Mouse (Mus musculus) forebrain, embryonic 16.5 days (tissue): ENCODE measurements around the gene Prrc2c. TPM values are rescaled to one million over a fixed set of nuclear protein-coding genes. Genes with fewer than 3 reads are reported as not detected.
A peak's percentile ranks its signal among the peaks of the same experiment; 100 is the strongest.

Experiments
- ATAC-seq: fragments of 200-750 bp; cut with Nextera tagmentation; 2 replicates; pipeline ENCODE4 v1.8.0; 2017; ENCODE audit warnings: mild to moderate bottlenecking, moderate library complexity
- H3K27ac ChIP-seq: fragments of 300-500 bp; sonication (generic); 2 replicates; pipeline ENCODE4 v1.5.1; 2014; ENCODE audit warnings: low read length, control low read depth
- H3K27me3 ChIP-seq: fragments of 300-500 bp; sonication (generic); replicated peaks from 2 replicates; pipeline ENCODE4 v1.6.1; 2014; ENCODE audit warnings: low read length; ENCODE audit not compliant: control insufficient read depth, insufficient read depth
- H3K36me3 ChIP-seq: fragments of 300-500 bp; sonication (generic); 2 replicates; pipeline ENCODE4 v1.6.1; 2014; ENCODE audit not compliant: control insufficient read depth, insufficient read depth
- H3K4me1 ChIP-seq: fragments of 300-500 bp; sonication (generic); replicated peaks from 2 replicates; pipeline ENCODE4 v1.6.1; 2014; ENCODE audit warnings: low read length; ENCODE audit not compliant: control insufficient read depth, insufficient read depth
- H3K4me2 ChIP-seq: fragments of 300-500 bp; sonication (generic); 2 replicates; pipeline ENCODE4 v1.6.1; 2014; ENCODE audit warnings: mild to moderate bottlenecking, low read length, control low read depth
- H3K4me3 ChIP-seq: fragments of 300-500 bp; sonication (generic); replicated peaks from 2 replicates; pipeline ENCODE4 v1.5.1; 2014; ENCODE audit warnings: mild to moderate bottlenecking, low read length, control low read depth
- H3K9ac ChIP-seq: fragments of 300-500 bp; sonication (generic); replicated peaks from 2 replicates; pipeline ENCODE4 v1.6.1; 2014; ENCODE audit warnings: low read depth, low read length, control low read depth
- H3K9me3 ChIP-seq: fragments of 300-500 bp; sonication (generic); 2 replicates; pipeline ENCODE4 v1.6.1; 2016; ENCODE audit warnings: low read length; ENCODE audit not compliant: control insufficient read depth
- WGBS: fragments of 180-500 bp; shearing (Covaris S2); extraction: QIAGEN DNeasy Blood & Tissue Kit; methylation state at CpG from one replicate; pipeline ENCODE4 v1.1.7; 2014; 5-methylcytosine and 5-hydroxymethylcytosine counted together
- polyA plus RNA-seq: library from polyadenylated mRNA; unstranded; fragments of >200 nt; fragmentation: Nextera tagmentation; extraction: Ambion mirVana; gene quantifications from 2 replicates; pipeline ENCODE4 v1.2.1, GENCODE M21; 2015

The Prrc2c gene
- polyA plus RNA-seq, 1 experiment from 2014 or later = 123 TPM

- Histone ChIP-seq H3K9me3 (no peaks in the 10 kb centered on the region), H3K9ac (no peak overlapping the region), H3K4me2 (no peak overlapping the region), H3K4me3 (no peak overlapping the region), H3K36me3 (peaks cover 28% of the 10 kb centered on the region), H3K27ac (no peak overlapping the region), H3K27me3 (no peaks in the 10 kb centered on the region), H3K4me1 (no peaks in the 10 kb centered on the region)
- ATAC-seq = no peak
- WGBS = 91% methylated on average over 2 of the region's 2 CpGs
These were observed 19.7 kb downstream of the Prrc2c start for GRCm38 (mm10) chr1:162720645-162721044.

- H3K9me3 ChIP-seq = no peaks in the 10 kb centered on the region
- H3K9ac ChIP-seq = no peak overlapping the region
- no peak for ATAC-seq
- H3K27me3 ChIP-seq = no peaks in the 10 kb centered on the region
- no peak overlapping the region for H3K4me3 ChIP-seq
- 87% methylated on average over 8 of the region's 8 CpGs for WGBS
- no peak overlapping the region for H3K27ac ChIP-seq
- no peak overlapping the region for H3K4me2 ChIP-seq
- H3K4me1 ChIP-seq = no peaks in the 10 kb centered on the region
- H3K36me3 ChIP-seq = peaks cover 47% of the 10 kb centered on the region
These were observed 39.8 kb downstream of the Prrc2c start for GRCm38 (mm10) chr1:162700389-162701066.

- WGBS = 94% methylated on average over 6 of the region's 6 CpGs
- no peak overlapping the region for H3K27ac ChIP-seq
- no peak overlapping the region for H3K4me3 ChIP-seq
- no peak overlapping the region for H3K9ac ChIP-seq
- H3K4me2 ChIP-seq = no peak overlapping the region
- H3K36me3 ChIP-seq = peaks cover 28% of the 10 kb centered on the region
- no peaks in the 10 kb centered on the region for H3K4me1 ChIP-seq
- no peak for ATAC-seq
- no peaks in the 10 kb centered on the region for H3K27me3 ChIP-seq
- H3K9me3 ChIP-seq = no peaks in the 10 kb centered on the region
These were observed 42.5 kb downstream of the Prrc2c start for GRCm38 (mm10) chr1:162697866-162698265.

- no peaks in the 10 kb centered on the region for H3K9me3 ChIP-seq
- no peaks in the 10 kb centered on the region for H3K4me1 ChIP-seq
- peaks cover 31% of the 10 kb centered on the region for H3K36me3 ChIP-seq
- H3K27me3 ChIP-seq = no peaks in the 10 kb centered on the region
- WGBS = 84% methylated on average over 2 of the region's 2 CpGs
- no peak overlapping the region for H3K27ac ChIP-seq
- no peak overlapping the region for H3K4me2 ChIP-seq
- ATAC-seq = no peak
- no peak overlapping the region for H3K4me3 ChIP-seq
- H3K9ac ChIP-seq = no peak overlapping the region
These were observed 46.6 kb downstream of the Prrc2c start for GRCm38 (mm10) chr1:162693721-162694120.

GRCm38 (mm10) chr1:162665486-162666174 lies 74.7 kb downstream of the Prrc2c start:
- Histone ChIP-seq H3K9me3 (no peaks in the 10 kb centered on the region), H3K36me3 (no peaks in the 10 kb centered on the region), H3K4me2 (peak overlapping the region; percentile 49), H3K4me3 (peak overlapping the region; percentile 21), H3K4me1 (peaks cover 5% of the 10 kb centered on the region; the same call in 1 of the 2 replicates), H3K9ac (peak overlapping the region; percentile 40; the same call in 1 of the 2 replicates), H3K27ac (no peak overlapping the region), H3K27me3 (no peaks in the 10 kb centered on the region)
- 4% methylated on average over 11 of the region's 11 CpGs for WGBS
- peak; percentile 68 for ATAC-seq

GRCm38 (mm10) chr1:162664826-162665475 lies 75.4 kb downstream of the Prrc2c start:
- H3K4me1 ChIP-seq = peaks cover 5% of the 10 kb centered on the region; the same call in 1 of the 2 replicates
- H3K4me3 ChIP-seq = no peak overlapping the region
- peak; percentile 99 for ATAC-seq

GRCm38 (mm10) chr1:162660276-162660860 lies 80.0 kb downstream of the Prrc2c start:
- Histone ChIP-seq H3K27me3 (no peaks in the 10 kb centered on the region), H3K4me3 (no peak overlapping the region), H3K9ac (no peak overlapping the region), H3K4me2 (no peak overlapping the region), H3K9me3 (no peaks in the 10 kb centered on the region), H3K4me1 (peaks cover under 1% of the 10 kb centered on the region; the same call in 1 of the 2 replicates), H3K36me3 (no peaks in the 10 kb centered on the region), H3K27ac (no peak overlapping the region)
- no peak for ATAC-seq
- WGBS = 90% methylated on average over 11 of the region's 11 CpGs

More at GRCm38 (mm10) chr1:162664826-162665475, 75.4 kb downstream of the Prrc2c start:
- Histone ChIP-seq H3K27ac (no peak overlapping the region), H3K27me3 (no peaks in the 10 kb centered on the region), H3K9ac (no peak overlapping the region), H3K36me3 (no peaks in the 10 kb centered on the region), H3K4me2 (no peak overlapping the region), H3K9me3 (no peaks in the 10 kb centered on the region)
- WGBS = 15% methylated on average over 10 of the region's 10 CpGs

GRCm38 (mm10) chr1:162658119-162658518 lies 82.2 kb downstream of the Prrc2c start, which contains the start of gene Myocos:
Gene Myocos (minus strand): TSS chr1:162658219.
- Histone ChIP-seq H3K9ac (no peak within 1 kb of the TSS), H3K27me3 (no peaks in the 10 kb centered on the region), H3K36me3 (no peaks in the 10 kb centered on the region), H3K4me1 (no peaks in the 10 kb centered on the region), H3K4me3 (no peak within 1 kb of the TSS), H3K27ac (no peak within 1 kb of the TSS), H3K9me3 (no peaks in the 10 kb centered on the region), H3K4me2 (no peak within 1 kb of the TSS)
- 92% methylated on average over 7 of the region's 7 CpGs for WGBS
- ATAC-seq = no peak

- no peak overlapping the region for H3K4me3 ChIP-seq
- H3K4me2 ChIP-seq = no peak overlapping the region
- no peak for ATAC-seq
These were observed 91.9 kb downstream of the Prrc2c start for GRCm38 (mm10) chr1:162648416-162648815.

More at GRCm38 (mm10) chr1:162648416-162648815, 91.9 kb downstream of the Prrc2c start:
- no peaks in the 10 kb centered on the region for H3K36me3 ChIP-seq
- 95% methylated on average over 14 of the region's 14 CpGs for WGBS
- no peak overlapping the region for H3K9ac ChIP-seq
- H3K27me3 ChIP-seq = no peaks in the 10 kb centered on the region
- no peaks in the 10 kb centered on the region for H3K9me3 ChIP-seq
- H3K4me1 ChIP-seq = no peaks in the 10 kb centered on the region
- H3K27ac ChIP-seq = no peak overlapping the region
